Mouse (Mus musculus): ENCODE measurements around the gene Abca17. TPM values are rescaled to one million over a fixed set of nuclear protein-coding genes. Genes with fewer than 3 reads are reported as not detected.

Gene Abca17
- polyA plus RNA-seq, 1 experiment from 2014 or later: 1.7 TPM

GRCm38 (mm10) chr17:24285680-24286079 lies 65.2 kb downstream of the Abca17 start:
- 57% methylated on average over 3 of the region's 3 CpGs for WGBS

GRCm38 (mm10) chr17:24283266-24283818 lies 67.5 kb downstream of the Abca17 start:
- 60% methylated on average over 9 of the region's 9 CpGs for WGBS
- no peaks in the 10 kb centered on the region for H3K9me3 ChIP-seq (ENCODE audit: low read length)
- no peak for TF ChIP-seq EP300 (IDR thresholded peaks at IDR 0.05)
- TF ChIP-seq CTCF (IDR thresholded peaks at IDR 0.05): no peak
- H3K4me2 ChIP-seq (replicated peaks; ENCODE audit: low read depth, low read length): no peak overlapping the region
- ATAC-seq: no peak
- no peak for DNase-seq (ENCODE audit: low spot score)
- H3K9ac ChIP-seq (replicated peaks; ENCODE audit: low read depth): no peak overlapping the region
- H3K27ac ChIP-seq (ENCODE audit: low read length): no peak overlapping the region
- H3K27me3 ChIP-seq (replicated peaks; ENCODE audit: insufficient read depth, low read length): no peaks in the 10 kb centered on the region
- H3K4me3 ChIP-seq (ENCODE audit: low read depth, low read length): no peak overlapping the region
- H3K36me3 ChIP-seq (ENCODE audit: insufficient read depth, low read length): no peaks in the 10 kb centered on the region
- H3K4me1 ChIP-seq (ENCODE audit: insufficient read depth, low read depth, low read length): no peaks in the 10 kb centered on the region

More at GRCm38 (mm10) chr17:24285680-24286079, 65.2 kb downstream of the Abca17 start:
- Histone ChIP-seq H3K4me2 (replicated peaks; ENCODE audit: low read depth, low read length) (no peak overlapping the region), H3K4me3 (ENCODE audit: low read depth, low read length) (no peak overlapping the region), H3K27ac (ENCODE audit: low read length) (no peak overlapping the region), H3K27me3 (replicated peaks; ENCODE audit: insufficient read depth, low read length) (no peaks in the 10 kb centered on the region), H3K4me1 (ENCODE audit: insufficient read depth, low read depth, low read length) (no peaks in the 10 kb centered on the region), H3K9ac (replicated peaks; ENCODE audit: low read depth) (no peak overlapping the region), H3K36me3 (ENCODE audit: insufficient read depth, low read length) (no peaks in the 10 kb centered on the region), H3K9me3 (ENCODE audit: low read length) (no peaks in the 10 kb centered on the region)
- DNase-seq (ENCODE audit: low spot score) (no peak), ATAC-seq (no peak)
- TF ChIP-seq CTCF (IDR thresholded peaks at IDR 0.05) (no peak), EP300 (IDR thresholded peaks at IDR 0.05) (no peak)

- Histone ChIP-seq H3K27me3 (replicated peaks; ENCODE audit: insufficient read depth, low read length) (no peaks in the 10 kb centered on the region), H3K4me3 (ENCODE audit: low read depth, low read length) (no peak overlapping the region), H3K9me3 (ENCODE audit: low read length) (no peaks in the 10 kb centered on the region), H3K4me2 (replicated peaks; ENCODE audit: low read depth, low read length) (no peak overlapping the region), H3K4me1 (ENCODE audit: insufficient read depth, low read depth, low read length) (no peaks in the 10 kb centered on the region), H3K9ac (replicated peaks; ENCODE audit: low read depth) (no peak overlapping the region), H3K36me3 (ENCODE audit: insufficient read depth, low read length) (no peaks in the 10 kb centered on the region), H3K27ac (ENCODE audit: low read length) (no peak overlapping the region)
- ATAC-seq: no peak
- no peak for DNase-seq (ENCODE audit: low spot score)
- WGBS: 62% methylated on average over 4 of the region's 4 CpGs
- TF ChIP-seq CTCF (IDR thresholded peaks at IDR 0.05): peak; percentile 44
- TF ChIP-seq EP300 (IDR thresholded peaks at IDR 0.05): no peak
Observed at GRCm38 (mm10) chr17:24282637-24283036, 68.2 kb downstream of the Abca17 start.

- no peak overlapping the region for H3K4me2 ChIP-seq (replicated peaks; ENCODE audit: low read depth, low read length)
- no peaks in the 10 kb centered on the region for H3K27me3 ChIP-seq (replicated peaks; ENCODE audit: insufficient read depth, low read length)
- H3K9me3 ChIP-seq (ENCODE audit: low read length): no peaks in the 10 kb centered on the region
- no peak overlapping the region for H3K9ac ChIP-seq (replicated peaks; ENCODE audit: low read depth)
- WGBS: 70% methylated on average over 4 of the region's 4 CpGs
- no peaks in the 10 kb centered on the region for H3K4me1 ChIP-seq (ENCODE audit: insufficient read depth, low read depth, low read length)
- H3K27ac ChIP-seq (ENCODE audit: low read length): no peak overlapping the region
- no peak for TF ChIP-seq CTCF (IDR thresholded peaks at IDR 0.05)
- no peak for TF ChIP-seq EP300 (IDR thresholded peaks at IDR 0.05)
- H3K36me3 ChIP-seq (ENCODE audit: insufficient read depth, low read length): no peaks in the 10 kb centered on the region
- H3K4me3 ChIP-seq (ENCODE audit: low read depth, low read length): no peak overlapping the region
- ATAC-seq (no peak), DNase-seq (ENCODE audit: low spot score) (no peak)
Observed at GRCm38 (mm10) chr17:24279907-24280306, 71.0 kb downstream of the Abca17 start.

- H3K27ac ChIP-seq (ENCODE audit: low read length): no peak overlapping the region
- 67% methylated on average over 1 of the region's 1 CpGs for WGBS
Observed at GRCm38 (mm10) chr17:24267133-24267532, 83.7 kb downstream of the Abca17 start.

GRCm38 (mm10) chr17:24264766-24265165 lies 86.1 kb downstream of the Abca17 start:
- 77% methylated on average over 2 of the region's 2 CpGs for WGBS
- no peak overlapping the region for H3K4me2 ChIP-seq (replicated peaks; ENCODE audit: low read depth, low read length)
- no peak for ATAC-seq
- no peaks in the 10 kb centered on the region for H3K27me3 ChIP-seq (replicated peaks; ENCODE audit: insufficient read depth, low read length)
- H3K9me3 ChIP-seq (ENCODE audit: low read length): no peaks in the 10 kb centered on the region
- no peak overlapping the region for H3K9ac ChIP-seq (replicated peaks; ENCODE audit: low read depth)
- H3K4me3 ChIP-seq (ENCODE audit: low read depth, low read length): no peak overlapping the region
- no peaks in the 10 kb centered on the region for H3K4me1 ChIP-seq (ENCODE audit: insufficient read depth, low read depth, low read length)
- no peak for TF ChIP-seq CTCF (IDR thresholded peaks at IDR 0.05)
- DNase-seq (ENCODE audit: low spot score): no peak
- H3K36me3 ChIP-seq (ENCODE audit: insufficient read depth, low read length): no peaks in the 10 kb centered on the region
- H3K27ac ChIP-seq (ENCODE audit: low read length): no peak overlapping the region

More at GRCm38 (mm10) chr17:24267133-24267532, 83.7 kb downstream of the Abca17 start:
- Histone ChIP-seq H3K27me3 (replicated peaks; ENCODE audit: insufficient read depth, low read length) (no peaks in the 10 kb centered on the region), H3K4me2 (replicated peaks; ENCODE audit: low read depth, low read length) (no peak overlapping the region), H3K4me1 (ENCODE audit: insufficient read depth, low read depth, low read length) (no peaks in the 10 kb centered on the region), H3K9me3 (ENCODE audit: low read length) (no peaks in the 10 kb centered on the region), H3K36me3 (ENCODE audit: insufficient read depth, low read length) (no peaks in the 10 kb centered on the region), H3K9ac (replicated peaks; ENCODE audit: low read depth) (no peak overlapping the region), H3K4me3 (ENCODE audit: low read depth, low read length) (no peak overlapping the region)
- TF ChIP-seq EP300 (IDR thresholded peaks at IDR 0.05) (no peak), CTCF (IDR thresholded peaks at IDR 0.05) (no peak)
- DNase-seq (ENCODE audit: low spot score): no peak
- ATAC-seq: no peak

GRCm38 (mm10) chr17:24260516-24260915 lies 90.4 kb downstream of the Abca17 start:
- H3K4me2 ChIP-seq (replicated peaks; ENCODE audit: low read depth, low read length): no peak overlapping the region
- no peak overlapping the region for H3K27ac ChIP-seq (ENCODE audit: low read length)
- no peak for TF ChIP-seq CTCF (IDR thresholded peaks at IDR 0.05)
- TF ChIP-seq EP300 (IDR thresholded peaks at IDR 0.05): no peak
- H3K9ac ChIP-seq (replicated peaks; ENCODE audit: low read depth): no peak overlapping the region
- no peak overlapping the region for H3K4me3 ChIP-seq (ENCODE audit: low read depth, low read length)
- 61% methylated on average over 4 of the region's 4 CpGs for WGBS
- H3K36me3 ChIP-seq (ENCODE audit: insufficient read depth, low read length): no peaks in the 10 kb centered on the region
- ATAC-seq: no peak
- no peak for DNase-seq (ENCODE audit: low spot score)
- H3K9me3 ChIP-seq (ENCODE audit: low read length): no peaks in the 10 kb centered on the region
- no peaks in the 10 kb centered on the region for H3K4me1 ChIP-seq (ENCODE audit: insufficient read depth, low read depth, low read length)
- no peaks in the 10 kb centered on the region for H3K27me3 ChIP-seq (replicated peaks; ENCODE audit: insufficient read depth, low read length)

All from lung, postnatal 0 days (tissue).